Mouse (Mus musculus) CD4-positive, CD25-positive, alpha-beta regulatory T cell, adult 2 months (primary cell): ENCODE measurements at regions not wholly inside any gene's neighbourhood (a gene's known extent, or its start where the extent isn't known, plus 50 kb on each side); places are given as distances from the start of the nearest gene placed in this dataset.
"Not testable (repeated sequence)": the region's sequence is repeated elsewhere in the genome, so short reads cannot be mapped to it uniquely, and the experiment has no call there.

Source experiments
- DNase-seq: peaks from one replicate; pipeline ENCODE4 v3.0.0-alpha.2; 2012; ENCODE audit warnings: low read depth, low spot score

- no peak for DNase-seq
Observed at GRCm38 (mm10) chr1:64463715-64464290, 68.6 kb upstream of the Creb1 start.

- peak; percentile 31 for DNase-seq
Observed at GRCm38 (mm10) chr1:64461616-64462015, 70.8 kb upstream of the Creb1 start.

GRCm38 (mm10) chr1:64457872-64458271 lies 74.6 kb upstream of the Creb1 start:
- no peak for DNase-seq

GRCm38 (mm10) chr1:64449141-64449540 lies 83.3 kb upstream of the Creb1 start:
- no peak for DNase-seq

- DNase-seq, result peak; percentile 85
Observed at GRCm38 (mm10) chr1:64448090-64448489, 84.4 kb upstream of the Creb1 start.

GRCm38 (mm10) chr1:64446492-64446891 lies 86.0 kb upstream of the Creb1 start:
- DNase-seq, result no peak

GRCm38 (mm10) chr1:64445919-64446318 lies 86.5 kb upstream of the Creb1 start:
- peak; percentile 60 for DNase-seq

GRCm38 (mm10) chr1:64443436-64443835 lies 89.0 kb upstream of the Creb1 start:
- no peak for DNase-seq

GRCm38 (mm10) chr1:64442179-64442874 lies 90.1 kb upstream of the Creb1 start:
- DNase-seq, result no peak

- DNase-seq, result no peak
Observed at GRCm38 (mm10) chr1:64423256-64423655, 109.2 kb upstream of the Creb1 start.

- peak; percentile 27 for DNase-seq
Observed at GRCm38 (mm10) chr1:64418567-64418966, 113.9 kb upstream of the Creb1 start.

- DNase-seq, result no peak
Observed at GRCm38 (mm10) chr1:64415906-64416305, 116.5 kb upstream of the Creb1 start.

- no peak for DNase-seq
Observed at GRCm38 (mm10) chr1:64413181-64413560, 119.3 kb upstream of the Creb1 start.

- no peak for DNase-seq
Observed at GRCm38 (mm10) chr1:64412481-64413180, 119.8 kb upstream of the Creb1 start.

- DNase-seq, result no peak
Observed at GRCm38 (mm10) chr1:64411851-64412480, 120.5 kb upstream of the Creb1 start.

GRCm38 (mm10) chr1:64408807-64409582 lies 123.5 kb upstream of the Creb1 start:
- no peak for DNase-seq

- no peak for DNase-seq
Observed at GRCm38 (mm10) chr1:64391525-64391924, 140.9 kb upstream of the Creb1 start.

- DNase-seq, result no peak
Observed at GRCm38 (mm10) chr1:64381264-64381663, 151.2 kb upstream of the Creb1 start.

GRCm38 (mm10) chr1:64376426-64376825 lies 156.0 kb upstream of the Creb1 start:
- not testable (repeated sequence) for DNase-seq

GRCm38 (mm10) chr1:64374286-64375071 lies 158.0 kb upstream of the Creb1 start:
- DNase-seq, result peak; percentile 6

- no peak for DNase-seq
Observed at GRCm38 (mm10) chr1:64364095-64364494, 168.3 kb upstream of the Creb1 start.
